Mouse (Mus musculus): ENCODE measurements at regions not wholly inside any gene's neighbourhood (a gene's known extent, or its start where the extent isn't known, plus 50 kb on each side); places are given as distances from the start of the nearest gene placed in this dataset.

DNA sequence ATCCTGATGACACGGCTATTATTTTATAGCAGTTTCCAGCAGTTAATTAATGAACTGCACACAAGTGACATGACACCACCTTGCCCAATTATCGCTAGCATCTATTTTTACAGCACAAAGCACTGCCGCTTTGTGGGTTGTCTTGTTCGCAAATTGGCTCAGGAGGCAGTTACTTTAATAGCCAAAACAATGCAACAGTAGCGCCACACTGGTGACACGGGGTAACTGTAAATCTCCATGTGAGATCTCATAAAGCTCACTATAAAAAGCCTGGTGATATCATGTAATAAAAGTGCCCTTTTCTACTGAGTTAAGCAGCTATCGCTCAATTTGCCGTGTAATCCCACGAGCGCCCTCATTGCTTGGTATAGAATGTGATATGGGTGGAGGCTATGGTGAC lies 715.4 kb upstream of the Adgrl2 start:
- no peak for TF ChIP-seq CTCF (IDR thresholded peaks at IDR 0.05; ENCODE audit: low read depth, low read length)
- TF ChIP-seq EP300 (IDR thresholded peaks at IDR 0.05; ENCODE audit: insufficient read depth, low read depth, low read length), result no peak
